Mouse (Mus musculus): Measurements from ENCODE around the gene St3gal3. TPM values are rescaled to one million over a fixed set of nuclear protein-coding genes. Genes with fewer than 3 reads are reported as not detected.

Gene St3gal3
- polyA plus RNA-seq, 1 experiment, result 8.1 TPM

DNA sequence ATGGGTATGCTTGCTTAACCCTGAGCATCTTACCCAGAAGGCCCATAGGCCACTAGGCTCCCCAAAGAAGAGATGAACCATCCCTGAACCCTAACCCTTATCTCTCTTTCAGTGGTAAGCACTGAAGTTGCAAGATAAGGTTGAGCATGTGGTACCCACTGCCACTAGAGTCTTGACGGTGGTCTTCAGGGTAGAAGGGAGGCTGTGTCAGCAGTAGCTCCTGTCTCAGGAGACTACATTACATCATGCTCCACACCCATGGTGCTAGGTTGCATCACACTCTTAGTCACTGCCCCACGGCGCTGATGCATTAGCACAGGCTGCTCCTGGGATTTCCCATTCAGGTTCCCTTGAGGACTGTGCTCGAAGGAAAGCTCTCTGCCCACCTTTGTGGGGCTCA lies 154.6 kb downstream of the St3gal3 start:
- peaks cover 12% of the 10 kb centered on the region for H3K4me1 ChIP-seq (ENCODE audit: control insufficient read depth, insufficient read depth, insufficient read length, low read length)

DNA sequence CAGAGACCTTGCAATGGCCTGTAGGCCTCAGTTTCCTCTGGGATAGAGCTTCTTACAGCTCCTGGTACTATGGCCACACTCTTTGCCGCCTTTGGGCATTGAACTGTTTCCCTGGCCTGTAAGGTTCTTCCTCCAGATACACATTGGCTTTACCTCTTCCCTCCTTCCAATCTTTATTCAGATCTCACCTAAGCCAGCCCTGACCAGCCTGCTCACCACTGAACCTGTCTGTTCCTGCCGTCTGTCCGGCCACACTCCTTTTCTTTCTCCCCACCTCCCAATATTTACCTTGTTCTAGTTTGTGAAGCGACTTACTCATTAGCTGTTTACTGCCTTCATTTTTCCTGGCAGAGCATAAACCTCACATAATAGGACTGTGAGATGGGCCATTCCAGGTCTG lies 155.5 kb downstream of the St3gal3 start:
- peaks cover 16% of the 10 kb centered on the region for H3K4me1 ChIP-seq (ENCODE audit: control insufficient read depth, insufficient read depth, insufficient read length, low read length)
- H3K4me3 ChIP-seq (ENCODE audit: low read depth, low read length), result no peak overlapping the region
- no peak overlapping the region for H3K27ac ChIP-seq (ENCODE audit: insufficient read depth, low read depth, low read length)
- no peaks in the 10 kb centered on the region; the same call in 1 of the 2 replicates for H3K36me3 ChIP-seq (ENCODE audit: control insufficient read depth, insufficient read depth, low read length)
- 91% methylated on average over 4 of the region's 4 CpGs for WGBS
- no peaks in the 10 kb centered on the region for H3K27me3 ChIP-seq (ENCODE audit: control insufficient read depth, insufficient read depth, low read length)
- no peak for TF ChIP-seq CTCF (IDR thresholded peaks at IDR 0.05; ENCODE audit: extremely low read depth, insufficient read length, insufficient replicate concordance, low read depth, low read length)
- no peak for TF ChIP-seq POLR2A (IDR thresholded peaks at IDR 0.05; ENCODE audit: low read depth, low read length)

More for the DNA sequence above, 154.6 kb downstream of the St3gal3 start:
- no peaks in the 10 kb centered on the region for H3K27me3 ChIP-seq (ENCODE audit: control insufficient read depth, insufficient read depth, low read length)
- no peaks in the 10 kb centered on the region; the same call in 1 of the 2 replicates for H3K36me3 ChIP-seq (ENCODE audit: control insufficient read depth, insufficient read depth, low read length)
- 92% methylated on average over 4 of the region's 4 CpGs for WGBS
- H3K27ac ChIP-seq (ENCODE audit: insufficient read depth, low read depth, low read length), result no peak overlapping the region
- no peak overlapping the region for H3K4me3 ChIP-seq (ENCODE audit: low read depth, low read length)
- no peak for TF ChIP-seq POLR2A (IDR thresholded peaks at IDR 0.05; ENCODE audit: low read depth, low read length)
- no peak for TF ChIP-seq CTCF (IDR thresholded peaks at IDR 0.05; ENCODE audit: extremely low read depth, insufficient read length, insufficient replicate concordance, low read depth, low read length)

DNA sequence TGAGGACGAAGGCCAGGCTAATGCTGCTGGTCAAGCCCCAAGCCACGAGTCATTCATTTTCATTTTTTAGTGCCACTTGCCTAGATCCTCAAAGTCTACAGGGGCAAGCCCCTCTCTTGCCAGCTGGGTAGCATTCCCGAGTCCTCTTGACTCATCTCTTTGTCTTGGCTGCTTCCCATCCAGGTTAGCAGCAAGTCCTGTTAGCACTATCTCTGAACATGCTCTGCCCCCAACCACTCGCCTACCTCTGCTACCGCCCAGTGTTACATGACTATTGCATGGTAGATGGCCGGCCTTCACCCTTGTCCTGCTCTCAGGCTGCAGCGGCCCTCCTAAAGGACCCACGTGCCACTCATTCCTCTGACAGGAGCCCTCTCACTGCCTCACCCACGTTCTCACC lies 156.4 kb downstream of the St3gal3 start:
- no peak for TF ChIP-seq CTCF (IDR thresholded peaks at IDR 0.05; ENCODE audit: extremely low read depth, insufficient read length, insufficient replicate concordance, low read depth, low read length)
- no peak for TF ChIP-seq POLR2A (IDR thresholded peaks at IDR 0.05; ENCODE audit: low read depth, low read length)
- 93% methylated on average over 9 of the region's 9 CpGs for WGBS
- no peak overlapping the region for H3K4me3 ChIP-seq (ENCODE audit: low read depth, low read length)
- H3K4me1 ChIP-seq (ENCODE audit: control insufficient read depth, insufficient read depth, insufficient read length, low read length), result peaks cover 16% of the 10 kb centered on the region
- no peaks in the 10 kb centered on the region for H3K27me3 ChIP-seq (ENCODE audit: control insufficient read depth, insufficient read depth, low read length)
- H3K36me3 ChIP-seq (ENCODE audit: control insufficient read depth, insufficient read depth, low read length), result no peaks in the 10 kb centered on the region; the same call in 1 of the 2 replicates
- no peak overlapping the region for H3K27ac ChIP-seq (ENCODE audit: insufficient read depth, low read depth, low read length)

DNA sequence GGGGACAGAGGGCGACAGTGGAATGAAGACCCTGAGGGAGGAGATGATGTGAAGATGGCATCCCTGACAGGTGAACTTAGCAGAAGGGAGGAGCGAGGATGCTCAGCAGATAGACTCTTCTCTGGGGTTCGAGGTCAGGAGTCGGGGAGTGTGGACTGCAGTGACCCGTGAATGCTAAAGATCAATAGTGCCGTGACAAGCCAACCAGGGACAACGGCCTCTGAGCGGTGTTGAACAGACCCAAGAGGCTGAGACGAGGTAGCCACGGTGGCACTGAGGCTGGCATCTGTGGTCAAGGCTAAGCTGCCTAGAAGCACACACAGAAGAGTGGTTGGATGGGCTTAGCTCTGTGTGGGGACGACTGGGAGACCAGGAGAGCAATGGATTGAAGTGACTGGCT lies 156.9 kb downstream of the St3gal3 start:
- Histone ChIP-seq H3K27me3 (ENCODE audit: control insufficient read depth, insufficient read depth, low read length) (no peaks in the 10 kb centered on the region), H3K4me1 (ENCODE audit: control insufficient read depth, insufficient read depth, insufficient read length, low read length) (peaks cover 13% of the 10 kb centered on the region), H3K36me3 (ENCODE audit: control insufficient read depth, insufficient read depth, low read length) (no peaks in the 10 kb centered on the region; the same call in 1 of the 2 replicates), H3K27ac (ENCODE audit: insufficient read depth, low read depth, low read length) (no peak overlapping the region), H3K4me3 (ENCODE audit: low read depth, low read length) (no peak overlapping the region)
- TF ChIP-seq POLR2A (IDR thresholded peaks at IDR 0.05; ENCODE audit: low read depth, low read length), result no peak
- no peak for TF ChIP-seq CTCF (IDR thresholded peaks at IDR 0.05; ENCODE audit: extremely low read depth, insufficient read length, insufficient replicate concordance, low read depth, low read length)
- 94% methylated on average over 11 of the region's 11 CpGs for WGBS

DNA sequence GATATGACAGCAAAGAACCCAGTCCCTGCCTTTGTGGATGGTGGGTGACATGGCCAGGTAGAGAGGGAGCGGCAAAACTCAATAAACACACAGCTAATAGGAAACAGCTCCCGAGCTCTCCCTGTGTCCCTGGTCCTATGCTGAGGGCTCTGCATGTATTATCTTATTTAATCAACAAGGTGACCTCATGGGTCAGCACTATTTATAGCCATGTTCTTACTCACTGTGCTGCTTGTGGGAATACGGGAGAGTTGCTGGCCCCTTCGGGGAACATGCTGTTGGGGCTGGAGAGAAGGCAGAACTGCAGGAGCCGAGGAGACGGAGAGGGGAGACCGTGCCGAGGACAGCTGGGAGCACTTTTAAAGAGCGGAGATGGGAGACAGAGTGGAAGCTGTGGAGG lies 157.3 kb downstream of the St3gal3 start:
- Histone ChIP-seq H3K4me3 (ENCODE audit: low read depth, low read length) (no peak overlapping the region), H3K4me1 (ENCODE audit: control insufficient read depth, insufficient read depth, insufficient read length, low read length) (peaks cover 8% of the 10 kb centered on the region; the same call in 1 of the 2 replicates), H3K36me3 (ENCODE audit: control insufficient read depth, insufficient read depth, low read length) (no peaks in the 10 kb centered on the region; the same call in 1 of the 2 replicates), H3K27me3 (ENCODE audit: control insufficient read depth, insufficient read depth, low read length) (no peaks in the 10 kb centered on the region), H3K27ac (ENCODE audit: insufficient read depth, low read depth, low read length) (no peak overlapping the region)
- 82% methylated on average over 9 of the region's 9 CpGs for WGBS
- no peak for TF ChIP-seq CTCF (IDR thresholded peaks at IDR 0.05; ENCODE audit: extremely low read depth, insufficient read length, insufficient replicate concordance, low read depth, low read length)
- TF ChIP-seq POLR2A (IDR thresholded peaks at IDR 0.05; ENCODE audit: low read depth, low read length), result no peak

DNA sequence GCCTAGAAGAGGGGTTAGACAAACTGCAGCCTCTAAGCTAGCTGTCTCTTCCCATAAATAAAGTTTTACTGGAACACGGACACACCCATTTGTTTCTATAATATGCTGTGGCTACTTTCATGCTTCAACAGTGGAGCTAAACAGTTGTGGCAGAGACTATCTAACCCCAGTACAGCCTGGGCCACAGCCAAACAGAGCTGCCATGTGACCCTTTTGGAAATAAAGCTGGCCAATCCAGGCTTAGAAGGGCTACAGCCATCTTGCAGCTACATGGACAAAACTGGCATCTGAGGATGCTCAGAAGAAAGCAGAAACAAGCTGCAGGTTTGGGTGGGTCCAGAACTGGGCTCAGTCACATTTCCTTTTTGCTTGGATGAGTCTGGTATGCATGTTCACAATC lies 158.9 kb downstream of the St3gal3 start:
- WGBS, result 51% methylated on average over 1 of the region's 1 CpGs
- Histone ChIP-seq H3K4me1 (ENCODE audit: control insufficient read depth, insufficient read depth, insufficient read length, low read length) (peaks cover 5% of the 10 kb centered on the region; the same call in 1 of the 2 replicates), H3K27me3 (ENCODE audit: control insufficient read depth, insufficient read depth, low read length) (no peaks in the 10 kb centered on the region), H3K36me3 (ENCODE audit: control insufficient read depth, insufficient read depth, low read length) (no peaks in the 10 kb centered on the region; the same call in 1 of the 2 replicates), H3K27ac (ENCODE audit: insufficient read depth, low read depth, low read length) (no peak overlapping the region), H3K4me3 (ENCODE audit: low read depth, low read length) (no peak overlapping the region)
- no peak for TF ChIP-seq POLR2A (IDR thresholded peaks at IDR 0.05; ENCODE audit: low read depth, low read length)
- no peak for TF ChIP-seq CTCF (IDR thresholded peaks at IDR 0.05; ENCODE audit: extremely low read depth, insufficient read length, insufficient replicate concordance, low read depth, low read length)

DNA sequence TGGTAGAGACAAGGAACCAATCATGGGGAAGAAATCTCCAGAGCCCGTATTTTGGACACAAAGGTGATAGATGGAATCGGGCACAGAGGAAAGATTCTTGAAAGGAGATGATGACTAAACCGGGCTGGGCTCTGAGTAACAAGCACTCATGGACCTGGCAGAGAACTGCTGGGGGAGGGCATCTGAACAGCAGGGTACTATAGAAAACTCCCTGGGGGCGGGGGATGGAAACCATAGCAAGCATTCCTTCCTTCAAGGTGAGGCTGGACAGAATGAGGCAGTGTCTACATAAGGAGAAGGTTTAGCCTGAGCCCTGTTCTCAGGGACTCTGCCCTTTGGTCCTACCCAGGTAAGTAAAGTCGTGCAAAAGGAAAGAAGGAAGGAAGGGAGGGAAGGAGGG lies 160.0 kb downstream of the St3gal3 start:
- H3K36me3 ChIP-seq (ENCODE audit: control insufficient read depth, insufficient read depth, low read length), result no peaks in the 10 kb centered on the region; the same call in 1 of the 2 replicates
- no peak overlapping the region for H3K4me3 ChIP-seq (ENCODE audit: low read depth, low read length)
- no peak overlapping the region for H3K27ac ChIP-seq (ENCODE audit: insufficient read depth, low read depth, low read length)
- TF ChIP-seq CTCF (IDR thresholded peaks at IDR 0.05; ENCODE audit: extremely low read depth, insufficient read length, insufficient replicate concordance, low read depth, low read length), result no peak
- TF ChIP-seq POLR2A (IDR thresholded peaks at IDR 0.05; ENCODE audit: low read depth, low read length), result no peak
- H3K4me1 ChIP-seq (ENCODE audit: control insufficient read depth, insufficient read depth, insufficient read length, low read length), result peaks cover 3% of the 10 kb centered on the region; the same call in 1 of the 2 replicates
- no peaks in the 10 kb centered on the region for H3K27me3 ChIP-seq (ENCODE audit: control insufficient read depth, insufficient read depth, low read length)
- WGBS, result 53% methylated on average over 5 of the region's 5 CpGs
